Mouse (Mus musculus): ENCODE measurements around the gene Anp32e. TPM values are rescaled to one million over a fixed set of nuclear protein-coding genes. Genes with fewer than 3 reads are reported as not detected.
"Not testable (repeated sequence)": the region's sequence is repeated elsewhere in the genome, so short reads cannot be mapped to it uniquely, and the experiment has no call there.

The Anp32e gene
- total RNA-seq, 2 experiments from 2014 or later, result 76.4 to 89.9 TPM

GRCm38 (mm10) chr3:95907613-95908012, 21.4 kb upstream of the Anp32e start:
- no peak for DNase-seq
- TF ChIP-seq CTCF (IDR thresholded peaks at IDR 0.05), result no peak
- Histone ChIP-seq H3K27ac (no peak overlapping the region), H3K4me3 (no peak overlapping the region)
- intact Hi-C loops (cut with DNase I), result loop anchor here (1.0 kb wide), 1 partner anchor 47 kb away; no protein-coding TSS in a partner anchor

GRCm38 (mm10) chr3:95914706-95915105, 14.3 kb upstream of the Anp32e start:
- Histone ChIP-seq H3K27ac (no peak overlapping the region), H3K4me3 (no peak overlapping the region)
- TF ChIP-seq CTCF (IDR thresholded peaks at IDR 0.05), result no peak
- no peak for DNase-seq
- intact Hi-C loops (cut with DNase I), result no loop called here

GRCm38 (mm10) chr3:95916760-95917159, 12.3 kb upstream of the Anp32e start:
- TF ChIP-seq CTCF (IDR thresholded peaks at IDR 0.05), result no peak
- intact Hi-C loops (cut with DNase I), result no loop called here
- Histone ChIP-seq H3K4me3 (no peak overlapping the region), H3K27ac (no peak overlapping the region)
- DNase-seq, result no peak

- DNase-seq; H3K27ac ChIP-seq; H3K4me3 ChIP-seq; intact Hi-C loops (cut with DNase I): not testable (repeated sequence)
Observed at GRCm38 (mm10) chr3:95920532-95920931, 8.5 kb upstream of the Anp32e start.

GRCm38 (mm10) chr3:95923429-95923828, 5.6 kb upstream of the Anp32e start:
- DNase-seq; H3K27ac ChIP-seq; H3K4me3 ChIP-seq; intact Hi-C loops (cut with DNase I): not testable (repeated sequence)

GRCm38 (mm10) chr3:95924185-95924584, 4.9 kb upstream of the Anp32e start:
- Histone ChIP-seq H3K27ac (no peak overlapping the region), H3K4me3 (no peak overlapping the region)
- intact Hi-C loops (cut with DNase I), result no loop called here
- no peak for DNase-seq
- TF ChIP-seq CTCF (IDR thresholded peaks at IDR 0.05), result no peak

- no peak for DNase-seq
- intact Hi-C loops (cut with DNase I), result no loop called here
- H3K4me3 ChIP-seq, result no peak overlapping the region
- no peak for TF ChIP-seq CTCF (IDR thresholded peaks at IDR 0.05)
- no peak overlapping the region for H3K27ac ChIP-seq
Observed at GRCm38 (mm10) chr3:95925087-95925486, 4.0 kb upstream of the Anp32e start.

- TF ChIP-seq CTCF (IDR thresholded peaks at IDR 0.05), result no peak
- Histone ChIP-seq H3K27ac (peak overlapping the region; percentile 73), H3K4me3 (peak overlapping the region; percentile 97)
- intact Hi-C loops (cut with DNase I), result loop anchor here (2.0 kb wide), 1 partner anchor 23 kb away; no protein-coding TSS in a partner anchor
- DNase-seq, result no peak
Observed at GRCm38 (mm10) chr3:95928261-95928657, 787 bp upstream of the Anp32e start.

GRCm38 (mm10) chr3:95929581-95930470, 780 bp downstream of the Anp32e start:
- intact Hi-C loops (cut with DNase I), result loop anchor here (2.0 kb wide), 1 partner anchor 21 kb away; no protein-coding TSS in a partner anchor
- Histone ChIP-seq H3K4me3 (peak overlapping the region; percentile 97), H3K27ac (peak overlapping the region; percentile 90)
- TF ChIP-seq CTCF (IDR thresholded peaks at IDR 0.05), result no peak; the same call in 1 of the 2 replicates
- DNase-seq, result peak; percentile 64

- Histone ChIP-seq H3K4me3 (peak overlapping the region; percentile 97), H3K27ac (peak overlapping the region; percentile 90)
- DNase-seq, result no peak
- TF ChIP-seq CTCF (IDR thresholded peaks at IDR 0.05), result no peak
- intact Hi-C loops (cut with DNase I), result no loop called here
Observed at GRCm38 (mm10) chr3:95930471-95930789, 1.4 kb downstream of the Anp32e start.

GRCm38 (mm10) chr3:95931471-95931870, 2.4 kb downstream of the Anp32e start:
- TF ChIP-seq CTCF (IDR thresholded peaks at IDR 0.05), result no peak
- H3K27ac ChIP-seq, result no peak overlapping the region
- intact Hi-C loops (cut with DNase I), result no loop called here

GRCm38 (mm10) chr3:95932157-95932556, 3.1 kb downstream of the Anp32e start:
- intact Hi-C loops (cut with DNase I), result no loop called here
- Histone ChIP-seq H3K27ac (no peak overlapping the region), H3K4me3 (no peak overlapping the region)
- TF ChIP-seq CTCF (IDR thresholded peaks at IDR 0.05), result no peak
- DNase-seq, result no peak

More at GRCm38 (mm10) chr3:95931471-95931870, 2.4 kb downstream of the Anp32e start:
- no peak overlapping the region for H3K4me3 ChIP-seq
- no peak for DNase-seq

GRCm38 (mm10) chr3:95932566-95932965, 3.5 kb downstream of the Anp32e start:
- no peak for DNase-seq
- no peak for TF ChIP-seq CTCF (IDR thresholded peaks at IDR 0.05)
- Histone ChIP-seq H3K27ac (no peak overlapping the region), H3K4me3 (no peak overlapping the region)
- intact Hi-C loops (cut with DNase I), result no loop called here

All from gastrocnemius, adult 2 months (tissue).